Mouse (Mus musculus) spleen, adult 18-20 months (tissue): Measurements from ENCODE around the gene Orm3.

Source experiments
- DNase-seq, 2 experiments: peaks; one replicate each; pipeline ENCODE4 v3.0.0; 2022; ENCODE audit warnings: mixed read lengths in 2 of 2

Gene Orm3

GRCm38 (mm10) chr4:63403040-63403959 lies 47.3 kb downstream of the Orm3 start, which contains the start of gene Akna:
Akna (minus strand) TSS chr4:63403354.
- DNase-seq: peak; percentile 76 to 80

- peak; percentile 66 to 81 for DNase-seq
These were observed 48.2 kb downstream of the Orm3 start for GRCm38 (mm10) chr4:63404205-63404604.

GRCm38 (mm10) chr4:63405051-63405450 lies 49.1 kb downstream of the Orm3 start:
- peak; percentile 68 to 80 for DNase-seq

- DNase-seq: no peak
These were observed 49.7 kb downstream of the Orm3 start for GRCm38 (mm10) chr4:63405683-63406082.

GRCm38 (mm10) chr4:63408247-63408646 lies 52.3 kb downstream of the Orm3 start:
- no peak for DNase-seq

- DNase-seq: peak; percentile 58 to 76
These were observed 52.7 kb downstream of the Orm3 start for GRCm38 (mm10) chr4:63408649-63409048.
